Mouse (Mus musculus): ENCODE results near the gene Rnf180. TPM values are rescaled to one million over a fixed set of nuclear protein-coding genes. Genes with fewer than 3 reads are reported as not detected.

Gene Rnf180
- polyA plus RNA-seq, 1 experiment from 2014 or later, result 9.9 TPM

DNA sequence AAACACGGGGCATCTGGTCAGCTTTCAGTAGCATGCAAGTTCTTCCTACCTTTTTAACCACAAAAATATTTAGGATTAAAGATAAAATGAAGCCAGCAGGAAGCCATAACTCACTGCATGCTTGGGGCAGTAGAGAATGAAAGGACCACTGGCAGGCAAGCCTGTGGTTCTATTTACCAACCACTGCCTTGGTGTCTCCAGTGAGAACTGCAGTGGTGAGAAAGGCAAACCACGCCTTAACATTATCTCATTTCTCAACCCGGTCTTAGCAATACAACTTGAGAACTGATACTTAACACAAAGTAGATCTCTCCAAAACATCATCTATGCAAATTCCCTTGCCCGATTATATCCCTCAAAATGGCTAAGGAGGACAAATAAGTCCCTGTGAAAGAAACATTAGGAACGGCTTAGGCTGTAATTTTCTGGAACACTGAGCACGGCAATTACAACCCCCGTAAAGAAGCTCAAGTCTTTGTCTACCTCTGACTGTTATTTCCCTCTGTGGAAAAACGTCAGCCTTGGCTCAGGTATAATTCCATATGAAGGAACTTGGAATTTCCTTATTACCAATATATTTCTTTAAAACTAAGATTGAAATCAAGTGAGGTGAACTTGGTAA is 15.1 kb downstream of the Rnf180 start:
- ATAC-seq (replicated peaks; ENCODE audit: insufficient number of reproducible peaks, low FRiP score, low TSS enrichment, low read depth) (no peak), DNase-seq (ENCODE audit: low spot score) (no peak)
- H3K4me3 ChIP-seq (ENCODE audit: low read depth, low read length), result no peak overlapping the region
- no peak overlapping the region for H3K27ac ChIP-seq (replicated peaks; ENCODE audit: low read depth, low read length)
- no peaks in the 10 kb centered on the region for H3K9me3 ChIP-seq (replicated peaks; ENCODE audit: control insufficient read depth, low read length)
- H3K4me1 ChIP-seq (ENCODE audit: control insufficient read depth, insufficient read depth, low read length), result no peaks in the 10 kb centered on the region
- H3K27me3 ChIP-seq (ENCODE audit: control insufficient read depth, insufficient read depth, low read length), result no peaks in the 10 kb centered on the region
- H3K9ac ChIP-seq (replicated peaks; ENCODE audit: low read length), result no peak overlapping the region
- H3K4me2 ChIP-seq (ENCODE audit: low read depth, low read length), result no peak overlapping the region
- no peaks in the 10 kb centered on the region for H3K36me3 ChIP-seq (replicated peaks; ENCODE audit: control insufficient read depth, insufficient read depth, low read depth, low read length)
- WGBS, result 60% methylated on average over 8 of the region's 8 CpGs

DNA sequence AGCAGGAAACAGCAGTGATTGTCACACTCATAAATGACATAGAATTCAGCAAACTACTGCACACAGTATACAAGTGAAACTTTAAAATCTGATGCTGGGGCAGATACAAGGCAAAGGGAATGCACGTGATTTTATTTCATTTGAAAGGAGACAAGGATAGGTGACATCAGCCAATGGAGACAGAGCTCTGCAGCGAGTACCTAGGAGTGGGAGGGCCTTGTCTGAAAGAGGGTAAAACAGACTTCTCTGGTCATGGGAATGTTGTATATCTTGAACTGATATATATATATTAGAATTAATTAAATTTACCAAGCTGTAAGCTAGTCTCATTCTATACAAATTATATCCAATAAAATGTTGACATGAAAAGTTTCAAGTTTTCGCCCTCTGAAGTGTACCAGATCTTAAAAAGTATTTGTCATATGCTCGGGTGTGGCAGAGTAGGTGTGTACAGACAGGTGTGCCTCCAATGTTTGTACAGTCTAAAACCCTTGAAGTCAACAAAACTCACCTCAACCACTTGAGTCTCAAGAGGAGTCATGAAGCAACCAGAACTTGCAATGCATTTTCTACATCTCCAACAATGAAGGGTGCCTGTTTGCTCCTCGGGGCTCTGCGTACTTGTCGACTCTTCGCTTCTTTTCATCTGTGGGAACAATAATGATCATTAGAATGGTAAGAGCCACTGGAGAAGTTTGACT is 24.1 kb downstream of the Rnf180 start:
- H3K4me3 ChIP-seq (ENCODE audit: low read depth, low read length), result no peak overlapping the region
- H3K27ac ChIP-seq (replicated peaks; ENCODE audit: low read depth, low read length), result no peak overlapping the region
- WGBS, result 89% methylated on average over 8 of the region's 8 CpGs
- no peak overlapping the region for H3K4me2 ChIP-seq (ENCODE audit: low read depth, low read length)
- H3K9me3 ChIP-seq (replicated peaks; ENCODE audit: control insufficient read depth, low read length), result peaks cover 8% of the 10 kb centered on the region
- H3K36me3 ChIP-seq (replicated peaks; ENCODE audit: control insufficient read depth, insufficient read depth, low read depth, low read length), result no peaks in the 10 kb centered on the region
- DNase-seq (ENCODE audit: low spot score), result no peak
- no peak for ATAC-seq (replicated peaks; ENCODE audit: insufficient number of reproducible peaks, low FRiP score, low TSS enrichment, low read depth)
- no peak overlapping the region for H3K9ac ChIP-seq (replicated peaks; ENCODE audit: low read length)
- H3K4me1 ChIP-seq (ENCODE audit: control insufficient read depth, insufficient read depth, low read length), result no peaks in the 10 kb centered on the region
- no peaks in the 10 kb centered on the region for H3K27me3 ChIP-seq (ENCODE audit: control insufficient read depth, insufficient read depth, low read length)

DNA sequence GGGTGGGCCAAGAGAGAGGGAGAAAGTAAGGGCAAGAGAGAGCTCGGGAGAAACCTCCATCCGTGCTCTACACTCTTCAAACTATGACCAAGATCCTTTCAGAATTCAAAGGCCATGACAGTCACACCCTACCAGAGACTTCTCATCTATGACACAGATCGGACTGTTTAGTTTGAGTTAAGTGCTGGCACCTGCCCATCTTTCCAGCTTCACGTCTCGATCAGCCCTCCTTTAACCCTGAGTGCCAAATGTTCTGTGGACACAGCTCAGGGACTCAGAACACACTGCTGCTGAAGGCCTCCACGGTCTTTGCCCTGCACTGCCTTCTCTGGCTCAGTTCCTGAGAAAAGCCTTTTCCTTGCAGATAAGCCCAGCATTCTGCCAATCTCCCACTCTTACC is 27.2 kb downstream of the Rnf180 start:
- no peak overlapping the region for H3K27ac ChIP-seq (replicated peaks; ENCODE audit: low read depth, low read length)
- H3K9me3 ChIP-seq (replicated peaks; ENCODE audit: control insufficient read depth, low read length), result peaks cover 2% of the 10 kb centered on the region
- H3K27me3 ChIP-seq (ENCODE audit: control insufficient read depth, insufficient read depth, low read length), result no peaks in the 10 kb centered on the region
- H3K4me3 ChIP-seq (ENCODE audit: low read depth, low read length), result no peak overlapping the region
- WGBS, result 86% methylated on average over 6 of the region's 6 CpGs
- no peak for ATAC-seq (replicated peaks; ENCODE audit: insufficient number of reproducible peaks, low FRiP score, low TSS enrichment, low read depth)
- no peak for DNase-seq (ENCODE audit: low spot score)
- no peak overlapping the region for H3K4me2 ChIP-seq (ENCODE audit: low read depth, low read length)
- H3K4me1 ChIP-seq (ENCODE audit: control insufficient read depth, insufficient read depth, low read length), result no peaks in the 10 kb centered on the region
- H3K36me3 ChIP-seq (replicated peaks; ENCODE audit: control insufficient read depth, insufficient read depth, low read depth, low read length), result no peaks in the 10 kb centered on the region
- no peak overlapping the region for H3K9ac ChIP-seq (replicated peaks; ENCODE audit: low read length)

DNA sequence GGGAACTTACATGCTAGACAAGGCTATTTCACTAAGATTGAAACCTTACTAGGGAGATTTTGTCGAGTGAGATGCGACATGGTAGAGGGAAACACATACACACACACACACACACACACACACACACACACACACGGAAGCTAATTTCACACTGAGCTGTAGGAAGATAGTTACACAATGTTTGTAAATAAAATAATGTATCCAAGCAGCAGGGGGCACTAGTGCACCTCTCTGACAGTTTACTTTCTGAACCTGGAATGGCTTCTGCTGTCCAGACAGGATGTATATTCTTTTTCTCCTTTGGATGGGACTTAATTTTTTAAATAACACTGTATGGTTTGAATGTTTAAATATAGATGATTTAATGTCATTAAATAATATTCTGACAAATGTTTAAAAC is 27.9 kb downstream of the Rnf180 start:
- Histone ChIP-seq H3K27ac (replicated peaks; ENCODE audit: low read depth, low read length) (no peak overlapping the region), H3K4me3 (ENCODE audit: low read depth, low read length) (no peak overlapping the region), H3K9ac (replicated peaks; ENCODE audit: low read length) (no peak overlapping the region), H3K9me3 (replicated peaks; ENCODE audit: control insufficient read depth, low read length) (no peaks in the 10 kb centered on the region), H3K27me3 (ENCODE audit: control insufficient read depth, insufficient read depth, low read length) (no peaks in the 10 kb centered on the region), H3K4me2 (ENCODE audit: low read depth, low read length) (no peak overlapping the region), H3K36me3 (replicated peaks; ENCODE audit: control insufficient read depth, insufficient read depth, low read depth, low read length) (no peaks in the 10 kb centered on the region), H3K4me1 (ENCODE audit: control insufficient read depth, insufficient read depth, low read length) (no peaks in the 10 kb centered on the region)
- ATAC-seq (replicated peaks; ENCODE audit: insufficient number of reproducible peaks, low FRiP score, low TSS enrichment, low read depth) (no peak), DNase-seq (ENCODE audit: low spot score) (peak; percentile 78)
- 55% methylated on average over 3 of the region's 3 CpGs for WGBS

DNA sequence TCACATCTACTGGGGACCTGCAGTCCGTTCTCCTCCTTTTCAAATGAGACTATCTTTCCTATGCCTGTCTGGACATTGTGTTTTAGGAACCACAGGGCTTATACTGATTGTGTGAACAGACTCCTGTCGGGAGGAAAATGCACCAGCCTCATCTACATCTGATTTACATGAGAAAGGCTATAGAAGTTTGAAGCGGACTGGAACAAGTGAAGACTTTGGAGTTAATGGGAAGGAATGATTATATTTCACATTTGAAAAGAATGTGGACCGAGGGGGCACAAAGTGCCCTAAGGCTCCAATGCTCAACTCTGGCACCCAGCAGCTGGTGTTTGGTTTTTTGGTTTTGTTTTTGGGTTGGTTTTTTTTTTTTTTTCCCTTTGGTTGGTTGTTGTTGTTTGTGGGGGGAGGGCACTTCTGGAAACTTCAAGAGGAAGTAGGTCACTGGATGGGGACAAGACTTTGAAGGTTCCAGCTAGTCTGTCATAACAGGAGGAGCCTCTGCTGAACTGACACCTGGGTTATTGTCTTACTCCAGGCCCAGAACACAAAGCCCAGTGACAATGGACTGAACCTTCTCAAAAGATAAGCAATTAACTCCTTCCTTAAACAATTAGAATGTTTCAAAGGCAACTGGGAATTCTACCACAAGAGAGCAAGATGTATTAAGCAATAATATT is 37.7 kb downstream of the Rnf180 start:
- H3K27ac ChIP-seq (replicated peaks; ENCODE audit: low read depth, low read length), result no peak overlapping the region
- no peaks in the 10 kb centered on the region for H3K27me3 ChIP-seq (ENCODE audit: control insufficient read depth, insufficient read depth, low read length)
- H3K9ac ChIP-seq (replicated peaks; ENCODE audit: low read length), result no peak overlapping the region
- no peaks in the 10 kb centered on the region for H3K36me3 ChIP-seq (replicated peaks; ENCODE audit: control insufficient read depth, insufficient read depth, low read depth, low read length)
- DNase-seq (ENCODE audit: low spot score), result no peak
- no peak overlapping the region for H3K4me2 ChIP-seq (ENCODE audit: low read depth, low read length)
- H3K4me1 ChIP-seq (ENCODE audit: control insufficient read depth, insufficient read depth, low read length), result no peaks in the 10 kb centered on the region
- no peak for ATAC-seq (replicated peaks; ENCODE audit: insufficient number of reproducible peaks, low FRiP score, low TSS enrichment, low read depth)
- no peaks in the 10 kb centered on the region for H3K9me3 ChIP-seq (replicated peaks; ENCODE audit: control insufficient read depth, low read length)
- H3K4me3 ChIP-seq (ENCODE audit: low read depth, low read length), result no peak overlapping the region
- 62% methylated on average over 4 of the region's 4 CpGs for WGBS

DNA sequence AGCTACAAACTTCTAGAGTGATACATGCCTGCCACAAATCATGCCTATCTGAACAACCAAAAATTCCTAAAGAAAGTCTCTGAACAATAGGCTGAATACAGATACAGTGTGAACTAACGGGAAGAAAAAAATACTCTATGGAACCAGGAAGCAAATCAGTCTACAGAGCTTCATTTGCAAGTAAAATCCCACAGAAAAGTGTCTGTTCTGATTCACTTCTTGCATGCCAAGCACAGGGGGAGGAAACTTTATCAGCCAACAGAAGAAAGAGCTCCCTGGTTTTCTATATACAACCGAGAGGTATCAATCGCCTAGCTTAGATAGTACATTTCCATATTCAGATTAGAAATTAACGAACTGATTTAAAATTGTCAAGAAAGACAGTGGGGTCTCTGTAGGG is 43.8 kb downstream of the Rnf180 start:
- Histone ChIP-seq H3K9me3 (replicated peaks; ENCODE audit: control insufficient read depth, low read length) (no peaks in the 10 kb centered on the region), H3K27me3 (ENCODE audit: control insufficient read depth, insufficient read depth, low read length) (no peaks in the 10 kb centered on the region), H3K27ac (replicated peaks; ENCODE audit: low read depth, low read length) (no peak overlapping the region), H3K9ac (replicated peaks; ENCODE audit: low read length) (no peak overlapping the region), H3K36me3 (replicated peaks; ENCODE audit: control insufficient read depth, insufficient read depth, low read depth, low read length) (no peaks in the 10 kb centered on the region), H3K4me1 (ENCODE audit: control insufficient read depth, insufficient read depth, low read length) (no peaks in the 10 kb centered on the region), H3K4me2 (ENCODE audit: low read depth, low read length) (no peak overlapping the region), H3K4me3 (ENCODE audit: low read depth, low read length) (no peak overlapping the region)
- DNase-seq (ENCODE audit: low spot score), result no peak
- no peak for ATAC-seq (replicated peaks; ENCODE audit: insufficient number of reproducible peaks, low FRiP score, low TSS enrichment, low read depth)
- WGBS, result 70% methylated on average over 4 of the region's 4 CpGs

DNA sequence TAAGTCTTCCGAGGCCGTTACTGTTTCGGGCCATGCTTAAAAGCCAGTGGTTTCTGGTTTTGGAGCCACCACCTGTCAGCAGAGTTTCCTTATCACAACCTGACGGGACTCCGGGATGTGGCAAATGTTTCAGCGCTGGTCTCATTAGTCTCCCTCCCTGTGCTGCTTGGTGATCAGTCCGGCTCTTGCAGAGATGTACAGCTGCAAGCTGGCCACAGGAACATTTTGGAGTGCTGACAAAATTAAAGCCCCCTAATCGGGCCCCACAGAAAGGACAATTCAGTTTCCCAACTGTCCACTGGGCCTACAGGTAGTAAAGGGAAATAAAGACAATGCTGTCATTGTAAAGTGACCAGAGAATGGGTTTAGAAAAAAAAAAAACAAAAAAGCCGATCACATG is 44.4 kb downstream of the Rnf180 start:
- no peaks in the 10 kb centered on the region for H3K27me3 ChIP-seq (ENCODE audit: control insufficient read depth, insufficient read depth, low read length)
- WGBS, result 74% methylated on average over 9 of the region's 9 CpGs
- H3K4me1 ChIP-seq (ENCODE audit: control insufficient read depth, insufficient read depth, low read length), result no peaks in the 10 kb centered on the region
- H3K9me3 ChIP-seq (replicated peaks; ENCODE audit: control insufficient read depth, low read length), result no peaks in the 10 kb centered on the region
- no peak overlapping the region for H3K4me3 ChIP-seq (ENCODE audit: low read depth, low read length)
- no peak for ATAC-seq (replicated peaks; ENCODE audit: insufficient number of reproducible peaks, low FRiP score, low TSS enrichment, low read depth)
- no peaks in the 10 kb centered on the region for H3K36me3 ChIP-seq (replicated peaks; ENCODE audit: control insufficient read depth, insufficient read depth, low read depth, low read length)
- DNase-seq (ENCODE audit: low spot score), result no peak
- no peak overlapping the region for H3K27ac ChIP-seq (replicated peaks; ENCODE audit: low read depth, low read length)
- no peak overlapping the region for H3K9ac ChIP-seq (replicated peaks; ENCODE audit: low read length)
- no peak overlapping the region for H3K4me2 ChIP-seq (ENCODE audit: low read depth, low read length)

DNA sequence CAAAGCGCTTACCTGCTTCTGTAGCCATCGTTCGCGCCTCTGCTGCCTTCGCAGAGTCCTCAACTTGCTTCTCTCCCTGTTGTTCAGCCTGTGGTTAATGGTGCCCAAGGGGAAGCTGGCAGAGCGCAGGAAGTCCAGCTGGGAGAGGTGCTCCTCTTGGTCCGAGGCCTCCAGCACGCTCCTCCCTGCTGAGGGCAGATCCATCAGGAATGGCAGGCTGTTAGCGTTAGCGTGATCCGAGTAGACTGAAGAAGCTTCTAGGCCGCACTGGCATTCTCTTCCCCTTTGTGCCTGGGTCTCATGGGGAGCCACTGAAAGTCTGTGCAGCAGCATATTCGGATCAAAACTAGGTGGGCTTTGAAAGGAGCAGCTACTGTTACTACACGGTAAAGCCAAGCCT is 45.0 kb downstream of the Rnf180 start:
- no peak overlapping the region for H3K4me3 ChIP-seq (ENCODE audit: low read depth, low read length)
- H3K4me2 ChIP-seq (ENCODE audit: low read depth, low read length), result no peak overlapping the region
- no peak for ATAC-seq (replicated peaks; ENCODE audit: insufficient number of reproducible peaks, low FRiP score, low TSS enrichment, low read depth)
- H3K27me3 ChIP-seq (ENCODE audit: control insufficient read depth, insufficient read depth, low read length), result no peaks in the 10 kb centered on the region
- DNase-seq (ENCODE audit: low spot score), result no peak
- no peak overlapping the region for H3K27ac ChIP-seq (replicated peaks; ENCODE audit: low read depth, low read length)
- no peak overlapping the region for H3K9ac ChIP-seq (replicated peaks; ENCODE audit: low read length)
- 81% methylated on average over 14 of the region's 14 CpGs for WGBS
- H3K9me3 ChIP-seq (replicated peaks; ENCODE audit: control insufficient read depth, low read length), result no peaks in the 10 kb centered on the region
- H3K4me1 ChIP-seq (ENCODE audit: control insufficient read depth, insufficient read depth, low read length), result no peaks in the 10 kb centered on the region
- no peaks in the 10 kb centered on the region for H3K36me3 ChIP-seq (replicated peaks; ENCODE audit: control insufficient read depth, insufficient read depth, low read depth, low read length)
